Mouse (Mus musculus) liver, adult (tissue): ENCODE results near the gene Cacng2.

Experiments
- GATA4 ChIP-seq: IDR thresholded peaks from 2 replicates; pipeline ENCODE4 v1.6.1; 2014; ENCODE audit warnings: mild to moderate bottlenecking, low read length; ENCODE audit not compliant: insufficient replicate concordance

Gene Cacng2

GRCm38 (mm10) chr15:78116936-78117335 lies 2.9 kb downstream of the Cacng2 start:
- no peak for TF ChIP-seq GATA4

DNA sequence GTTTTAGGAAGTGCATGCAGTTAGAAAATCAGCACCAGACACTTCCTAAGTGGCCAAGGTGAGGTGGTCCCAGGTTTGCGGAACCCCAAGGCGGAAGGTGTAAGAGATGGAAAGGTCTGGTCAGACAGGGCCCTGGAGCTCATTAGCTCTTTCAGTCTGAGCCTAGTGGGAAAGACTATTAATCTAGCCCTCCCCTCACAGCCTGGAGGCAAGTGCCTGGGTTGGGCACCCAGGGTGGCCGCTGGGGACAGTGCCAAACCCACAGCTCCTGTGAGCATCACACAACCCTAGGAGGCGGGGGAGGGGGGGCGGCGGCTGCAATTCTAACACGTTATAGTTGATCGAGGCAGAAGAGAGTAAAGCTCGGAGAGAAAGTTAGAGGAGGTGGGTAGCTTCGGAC lies 3.6 kb downstream of the Cacng2 start:
- TF ChIP-seq GATA4, result no peak

DNA sequence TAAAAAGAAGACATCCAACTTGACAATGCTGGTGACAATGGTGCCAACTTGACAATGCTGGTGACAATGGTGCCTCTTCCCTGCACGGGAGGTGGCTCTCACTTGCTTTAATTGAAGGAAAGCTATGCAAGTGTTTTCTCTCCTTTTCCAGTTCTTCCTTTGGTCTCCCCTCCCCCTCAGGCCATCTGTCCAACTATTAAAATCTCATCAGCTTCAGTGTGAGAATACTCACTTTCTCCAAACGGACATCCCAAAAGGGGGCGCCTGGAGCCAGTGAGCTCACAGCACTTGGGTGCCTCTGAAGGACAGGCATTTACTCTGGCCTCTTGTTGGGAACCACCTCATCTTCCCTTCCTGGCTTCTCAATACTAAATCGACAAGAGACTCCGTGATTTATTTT lies 20.3 kb downstream of the Cacng2 start:
- TF ChIP-seq GATA4, result no peak

DNA sequence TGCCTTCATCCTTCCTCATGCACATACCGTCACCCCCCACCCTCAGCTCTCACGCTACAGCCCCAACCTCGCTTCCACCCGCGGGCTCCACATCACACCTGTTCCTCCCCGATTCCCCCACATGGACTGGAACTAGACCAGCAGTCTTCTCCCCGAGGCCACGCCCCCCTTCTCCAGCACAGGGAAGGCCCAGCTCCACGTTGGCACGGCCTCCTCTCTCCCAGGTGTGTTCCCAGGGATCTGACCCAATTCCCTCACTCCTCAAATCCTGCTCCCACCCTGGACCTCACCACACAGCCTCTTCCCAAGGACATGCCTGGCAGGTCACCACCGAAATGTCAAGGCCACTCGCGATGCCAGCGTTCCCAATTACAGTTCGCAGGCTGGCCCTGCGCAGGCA lies 23.8 kb downstream of the Cacng2 start:
- TF ChIP-seq GATA4, result no peak

DNA sequence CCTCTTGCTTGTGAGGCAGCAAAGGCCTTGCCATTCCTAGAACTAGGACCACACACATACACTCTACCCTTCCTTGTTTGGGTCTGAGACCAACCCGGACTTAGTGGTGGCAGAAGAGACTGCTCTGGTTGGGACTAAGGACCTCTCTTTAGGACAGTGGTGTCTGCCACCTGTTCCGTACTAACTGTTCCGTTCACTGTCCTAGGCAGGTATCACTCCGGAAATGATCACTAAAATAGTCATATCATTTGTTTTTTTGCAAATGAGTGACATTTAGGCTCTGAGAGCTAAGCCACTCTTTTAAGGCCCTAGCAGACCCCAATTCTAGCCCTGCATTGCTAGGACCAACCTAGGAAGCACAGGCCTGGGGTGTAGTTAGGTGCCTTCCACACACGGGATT lies 26.2 kb downstream of the Cacng2 start:
- TF ChIP-seq GATA4, result no peak

GRCm38 (mm10) chr15:78082841-78083572 lies 36.8 kb downstream of the Cacng2 start:
- no peak for TF ChIP-seq GATA4

- TF ChIP-seq GATA4, result no peak
Measured at GRCm38 (mm10) chr15:78082149-78082548, 37.7 kb downstream of the Cacng2 start.

GRCm38 (mm10) chr15:78081384-78081783 lies 38.4 kb downstream of the Cacng2 start:
- no peak for TF ChIP-seq GATA4

GRCm38 (mm10) chr15:78080326-78080725 lies 39.5 kb downstream of the Cacng2 start:
- TF ChIP-seq GATA4, result no peak

- no peak for TF ChIP-seq GATA4
Measured at GRCm38 (mm10) chr15:78078776-78079628, 40.8 kb downstream of the Cacng2 start.

- no peak for TF ChIP-seq GATA4
Measured at GRCm38 (mm10) chr15:78078206-78078605, 41.6 kb downstream of the Cacng2 start.

DNA sequence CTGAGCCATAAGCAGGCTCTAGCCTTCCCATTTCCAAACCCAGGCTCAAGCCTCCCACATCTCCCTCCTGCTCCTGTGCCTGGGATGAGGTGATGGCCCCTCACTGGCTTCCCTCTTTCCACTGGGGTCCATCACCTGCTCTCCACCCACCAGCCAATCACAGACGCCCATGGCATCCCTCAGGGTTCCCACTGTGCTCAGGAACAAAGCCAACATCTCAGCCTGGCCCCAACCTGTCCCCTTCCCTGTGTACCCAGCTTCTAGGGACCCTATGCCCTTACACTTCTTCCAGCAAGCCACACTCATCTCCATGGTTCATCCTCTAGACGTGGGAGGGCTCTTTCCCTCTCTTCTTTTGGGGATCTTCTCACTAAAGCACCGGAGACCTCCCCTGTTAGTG lies 43.9 kb downstream of the Cacng2 start:
- no peak for TF ChIP-seq GATA4

DNA sequence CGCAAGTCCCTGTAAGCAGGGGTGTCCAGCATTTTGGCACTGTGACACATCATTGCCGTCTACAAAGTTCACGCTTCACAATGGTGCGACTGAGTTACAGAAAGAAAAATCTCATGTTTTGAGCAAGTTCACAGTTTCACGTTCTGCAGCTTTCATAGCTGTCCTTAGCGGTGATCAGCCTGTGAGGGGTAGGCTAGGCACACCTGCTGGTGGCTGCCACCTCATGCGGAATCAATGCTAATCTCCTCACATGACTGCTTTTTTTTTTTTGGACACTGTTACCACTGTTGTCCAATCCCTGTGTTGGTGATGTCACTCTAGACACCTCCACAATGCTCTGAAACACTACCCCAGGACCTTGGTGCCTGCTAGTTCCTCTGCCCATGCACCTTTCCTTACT lies 46.7 kb downstream of the Cacng2 start:
- no peak for TF ChIP-seq GATA4

GRCm38 (mm10) chr15:78066475-78066874 lies 53.4 kb downstream of the Cacng2 start:
- TF ChIP-seq GATA4, result no peak

- TF ChIP-seq GATA4, result no peak
Measured at GRCm38 (mm10) chr15:78065541-78065940, 54.3 kb downstream of the Cacng2 start.

GRCm38 (mm10) chr15:78064340-78064739 lies 55.5 kb downstream of the Cacng2 start:
- no peak for TF ChIP-seq GATA4
